Comparison of ENCODE assay signal across 18 mouse cellular contexts in the genomic region with DNA sequence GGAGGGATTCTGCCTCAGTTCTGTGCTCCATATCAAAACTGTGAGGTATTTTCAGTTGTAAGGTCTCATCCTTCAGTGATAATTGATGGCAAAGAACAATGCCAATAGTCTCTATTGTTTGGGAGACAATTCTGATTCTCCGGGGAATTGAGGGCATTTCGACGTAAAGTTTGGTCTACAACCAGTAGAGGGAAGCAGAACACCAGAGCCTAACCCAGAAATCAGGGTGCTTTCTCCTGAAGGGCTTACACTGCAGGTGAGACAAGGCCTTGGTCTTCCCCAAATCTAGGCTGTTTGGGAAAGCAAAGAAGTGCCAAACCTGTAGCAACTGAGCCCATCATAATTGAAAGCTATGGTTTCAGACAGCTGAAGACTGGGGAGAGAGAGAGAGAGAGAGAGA.
DNase-seq lines count a peak whose midpoint lies in the region; ATAC-seq and TF ChIP-seq lines count a peak whose summit lies in the region.
"Had no signal": no experiment of that assay in that cellular context is flagged by ENCODE, and none has a peak within 500 bp of the region (broad histone marks: within the 10 kb centered on the region; RNA-seq: fewer than 3 reads in every experiment).

No protein-coding gene starts in this region.

- no peak for ATAC-seq in granulocyte monocyte progenitor cell, adult 5-6 weeks (replicated peaks; ENCODE audit: poor library complexity, severe bottlenecking)

- intact Hi-C loops in left cerebral cortex, postnatal 10 days (cut with DNase I), result no loop called here
- intact Hi-C loops in gastrocnemius, adult 2 months (cut with DNase I), result no loop called here

- peak; percentile 1 for DNase-seq in adrenal gland, adult 2 months
- DNase-seq in adrenal gland, adult 8-10 months, result no peak
- peak; percentile 4 to 6 for DNase-seq in left cerebral cortex, adult 18-20 months (ENCODE audit: low spot score in 2 of 2)
- no peak for DNase-seq in left cerebral cortex, postnatal 10 days (ENCODE audit: extremely low spot score in 1 of 2, low spot score in 2 of 2)
- DNase-seq in right cerebral cortex, postnatal 10 days (ENCODE audit: low spot score in 2 of 2), result peak; percentile 21 to 22
- DNase-seq in right cerebral cortex, postnatal 36 days (ENCODE audit: low spot score in 2 of 2), result no peak
- DNase-seq in gastrocnemius, adult 2 months, result no peak
- DNase-seq: cerebellum, adult 18-20 months; kidney, adult 11 months; kidney, postnatal 25 days; lung, postnatal 10 days had no signal

- TF ChIP-seq CTCF in gastrocnemius, adult 2 months (IDR thresholded peaks at IDR 0.05), result no peak

- no peak overlapping the region for H3K27ac ChIP-seq in gastrocnemius, adult 2 months
- H3K27ac ChIP-seq: embryonic facial prominence, embryonic 13.5 days; forebrain, embryonic 10.5 days; hindbrain, embryonic 13.5 days; limb, embryonic 13.5 days; liver, embryonic 15.5 days; neural tube, embryonic 15.5 days had no signal

- no peak overlapping the region for H3K4me3 ChIP-seq in gastrocnemius, adult 2 months
- H3K4me3 ChIP-seq: embryonic facial prominence, embryonic 13.5 days; forebrain, embryonic 10.5 days; hindbrain, embryonic 13.5 days; limb, embryonic 13.5 days; liver, embryonic 15.5 days; neural tube, embryonic 15.5 days had no signal

Comparison
In these comparisons a context has a peak if more than half of its experiments do, and no peak if none do; other contexts are left out.
1. DNase-seq: peak in adrenal gland, adult 2 months (single experiment), left cerebral cortex, adult 18-20 months (2 of 2) and right cerebral cortex, postnatal 10 days (2 of 2); none in adrenal gland, adult 8-10 months (single experiment), left cerebral cortex, postnatal 10 days (0 of 2), right cerebral cortex, postnatal 36 days (0 of 2) and gastrocnemius, adult 2 months (single experiment).